Mouse (Mus musculus): Measurements from ENCODE around the gene Cd82. TPM values are rescaled to one million over a fixed set of nuclear protein-coding genes. Genes with fewer than 3 reads are reported as not detected.

Cd82 gene
- polyA plus RNA-seq, 1 experiment from 2014 or later = 17.4 TPM

DNA sequence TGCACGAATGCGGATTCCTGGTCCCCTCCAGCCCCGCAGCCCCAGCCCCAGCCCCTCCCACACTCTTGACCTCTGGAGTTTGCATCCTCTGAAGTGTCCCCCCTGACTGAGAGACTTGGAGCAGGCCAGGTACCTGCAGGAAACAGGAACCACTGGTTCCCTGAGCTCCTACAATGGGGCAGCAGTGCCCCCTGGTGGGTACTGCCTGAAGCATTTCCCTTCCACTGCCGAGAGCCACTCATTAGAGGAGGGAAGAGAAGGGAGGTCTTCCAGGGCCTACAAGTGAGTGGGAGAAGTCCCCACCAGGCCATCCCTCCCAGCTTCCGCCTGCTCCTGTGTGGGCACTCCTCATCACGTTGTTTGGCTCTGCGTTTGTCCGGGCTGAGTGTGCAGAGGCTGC is 44.5 kb downstream of the Cd82 start:
- H3K27me3 ChIP-seq (ENCODE audit: control insufficient read depth, insufficient read depth, low read length) = no peaks in the 10 kb centered on the region; the same call in 1 of the 2 replicates
- H3K4me3 ChIP-seq (ENCODE audit: low read length) = no peak overlapping the region
- H3K36me3 ChIP-seq (ENCODE audit: control insufficient read depth, insufficient read depth, low read length) = no peaks in the 10 kb centered on the region
- H3K9ac ChIP-seq (ENCODE audit: low read depth, low read length) = no peak overlapping the region
- no peak overlapping the region for H3K4me2 ChIP-seq (replicated peaks; ENCODE audit: low read depth, low read length)
- peak; percentile 41; the same call in 1 of the 2 replicates for ATAC-seq (ENCODE audit: low FRiP score, low TSS enrichment)
- H3K9me3 ChIP-seq (ENCODE audit: control insufficient read depth, low read length) = no peaks in the 10 kb centered on the region
- 6% methylated on average over 8 of the region's 8 CpGs for WGBS
- H3K4me1 ChIP-seq (ENCODE audit: control insufficient read depth, insufficient read depth, low read length) = 0 out of 2 replicates have a peak, but pooled peaks cover 3% of the 10 kb centered on the region
- H3K27ac ChIP-seq (ENCODE audit: low read depth, low read length) = no peak overlapping the region

DNA sequence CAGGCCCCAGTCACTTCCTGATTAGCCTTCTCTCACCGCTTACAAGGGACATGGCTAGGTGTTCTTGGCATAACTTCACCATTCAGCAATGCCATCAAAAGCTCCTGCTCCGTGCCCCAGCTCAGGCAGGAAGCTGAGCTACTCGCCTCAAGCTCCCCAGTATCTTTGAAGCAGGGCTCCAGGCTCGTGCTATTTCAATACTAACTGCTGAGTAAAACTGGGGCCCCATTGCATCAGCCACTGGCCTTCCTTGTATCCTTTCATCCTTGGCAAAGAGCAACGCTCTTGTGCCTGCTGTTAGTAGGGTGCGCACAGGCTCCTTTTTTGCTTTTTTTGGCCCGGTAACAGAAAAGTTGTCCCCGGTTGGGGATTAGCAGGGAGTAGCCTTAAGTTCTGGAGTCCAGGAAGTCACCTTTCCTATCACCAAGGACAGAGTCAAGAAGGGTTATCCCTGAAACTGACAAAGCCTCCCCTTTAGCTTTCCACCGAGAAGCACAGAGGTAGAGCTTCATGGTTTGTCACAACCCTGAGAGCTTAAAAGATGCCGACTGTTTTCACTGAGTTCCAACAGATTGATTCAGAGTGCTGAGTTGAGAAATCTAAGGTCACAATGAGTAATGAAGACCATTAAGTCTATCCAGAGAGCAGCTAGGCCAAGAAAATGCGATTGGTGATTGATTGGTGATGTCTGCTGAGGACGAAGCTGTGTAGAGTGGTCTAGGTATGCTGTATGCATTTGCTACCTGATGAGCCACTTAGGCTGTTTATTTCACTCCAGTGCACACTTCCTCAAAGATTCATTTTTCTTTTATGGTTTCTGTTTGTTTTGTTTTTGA is 45.8 kb downstream of the Cd82 start:
- Histone ChIP-seq H3K4me1 (ENCODE audit: control insufficient read depth, insufficient read depth, low read length) (peaks cover 11% of the 10 kb centered on the region; the same call in 1 of the 2 replicates), H3K9ac (ENCODE audit: low read depth, low read length) (no peak overlapping the region), H3K27ac (ENCODE audit: low read depth, low read length) (no peak overlapping the region), H3K27me3 (ENCODE audit: control insufficient read depth, insufficient read depth, low read length) (no peaks in the 10 kb centered on the region; the same call in 1 of the 2 replicates), H3K4me2 (replicated peaks; ENCODE audit: low read depth, low read length) (no peak overlapping the region), H3K4me3 (ENCODE audit: low read length) (no peak overlapping the region), H3K36me3 (ENCODE audit: control insufficient read depth, insufficient read depth, low read length) (no peaks in the 10 kb centered on the region), H3K9me3 (ENCODE audit: control insufficient read depth, low read length) (no peaks in the 10 kb centered on the region)
- 75% methylated on average over 12 of the region's 12 CpGs for WGBS
- ATAC-seq (ENCODE audit: low FRiP score, low TSS enrichment) = no peak

DNA sequence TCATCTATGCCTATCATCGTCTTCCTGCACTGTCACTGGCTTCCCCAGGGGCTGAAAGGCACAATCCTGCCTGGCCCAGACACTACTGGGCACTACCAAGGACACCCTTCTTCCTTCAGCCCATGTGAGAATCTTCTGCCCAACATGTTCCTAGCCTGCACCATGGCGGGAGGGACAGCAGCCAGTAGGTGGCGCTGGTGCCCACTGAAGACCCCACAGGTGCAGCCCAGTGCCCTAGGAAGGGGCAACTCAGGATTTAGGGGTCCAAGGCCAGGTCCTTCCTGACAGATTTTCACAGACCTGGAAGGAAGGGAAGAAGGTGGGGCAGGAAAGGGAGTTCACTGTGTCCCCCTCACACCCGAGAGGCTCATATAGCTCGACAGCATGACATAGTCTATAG is 47.7 kb downstream of the Cd82 start:
- 38% methylated on average over 5 of the region's 5 CpGs for WGBS
- no peak overlapping the region for H3K4me3 ChIP-seq (ENCODE audit: low read length)
- no peak overlapping the region for H3K9ac ChIP-seq (ENCODE audit: low read depth, low read length)
- no peaks in the 10 kb centered on the region; the same call in 1 of the 2 replicates for H3K27me3 ChIP-seq (ENCODE audit: control insufficient read depth, insufficient read depth, low read length)
- no peaks in the 10 kb centered on the region for H3K36me3 ChIP-seq (ENCODE audit: control insufficient read depth, insufficient read depth, low read length)
- H3K4me2 ChIP-seq (replicated peaks; ENCODE audit: low read depth, low read length) = no peak overlapping the region
- H3K9me3 ChIP-seq (ENCODE audit: control insufficient read depth, low read length) = no peaks in the 10 kb centered on the region
- no peak overlapping the region for H3K27ac ChIP-seq (ENCODE audit: low read depth, low read length)
- ATAC-seq (ENCODE audit: low FRiP score, low TSS enrichment) = no peak
- peaks cover 18% of the 10 kb centered on the region for H3K4me1 ChIP-seq (ENCODE audit: control insufficient read depth, insufficient read depth, low read length)

DNA sequence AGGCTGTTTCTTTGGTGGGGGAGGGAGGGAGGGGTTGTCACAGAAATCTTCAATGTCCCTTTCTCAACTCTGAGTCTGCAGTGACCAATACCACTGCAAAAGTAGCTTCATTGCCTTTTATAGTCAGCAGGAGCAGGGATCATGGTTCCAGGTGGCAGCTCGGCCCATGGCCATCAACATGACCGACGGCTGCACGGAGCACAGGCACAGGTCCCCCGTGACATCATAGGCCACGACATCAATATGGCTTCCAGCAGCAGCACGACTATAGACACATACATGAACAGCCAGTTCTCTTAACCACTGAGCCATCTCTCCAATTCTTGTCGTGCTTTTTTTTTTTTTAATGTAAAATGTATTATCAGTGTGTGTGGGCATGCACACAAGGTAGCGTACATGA is 48.8 kb downstream of the Cd82 start:
- no peak overlapping the region for H3K4me2 ChIP-seq (replicated peaks; ENCODE audit: low read depth, low read length)
- no peak overlapping the region for H3K9ac ChIP-seq (ENCODE audit: low read depth, low read length)
- no peaks in the 10 kb centered on the region; the same call in 1 of the 2 replicates for H3K27me3 ChIP-seq (ENCODE audit: control insufficient read depth, insufficient read depth, low read length)
- peaks cover 18% of the 10 kb centered on the region for H3K4me1 ChIP-seq (ENCODE audit: control insufficient read depth, insufficient read depth, low read length)
- WGBS = 62% methylated on average over 9 of the region's 9 CpGs
- no peaks in the 10 kb centered on the region for H3K36me3 ChIP-seq (ENCODE audit: control insufficient read depth, insufficient read depth, low read length)
- no peak overlapping the region for H3K4me3 ChIP-seq (ENCODE audit: low read length)
- no peaks in the 10 kb centered on the region for H3K9me3 ChIP-seq (ENCODE audit: control insufficient read depth, low read length)
- ATAC-seq (ENCODE audit: low FRiP score, low TSS enrichment) = no peak
- H3K27ac ChIP-seq (ENCODE audit: low read depth, low read length) = no peak overlapping the region

DNA sequence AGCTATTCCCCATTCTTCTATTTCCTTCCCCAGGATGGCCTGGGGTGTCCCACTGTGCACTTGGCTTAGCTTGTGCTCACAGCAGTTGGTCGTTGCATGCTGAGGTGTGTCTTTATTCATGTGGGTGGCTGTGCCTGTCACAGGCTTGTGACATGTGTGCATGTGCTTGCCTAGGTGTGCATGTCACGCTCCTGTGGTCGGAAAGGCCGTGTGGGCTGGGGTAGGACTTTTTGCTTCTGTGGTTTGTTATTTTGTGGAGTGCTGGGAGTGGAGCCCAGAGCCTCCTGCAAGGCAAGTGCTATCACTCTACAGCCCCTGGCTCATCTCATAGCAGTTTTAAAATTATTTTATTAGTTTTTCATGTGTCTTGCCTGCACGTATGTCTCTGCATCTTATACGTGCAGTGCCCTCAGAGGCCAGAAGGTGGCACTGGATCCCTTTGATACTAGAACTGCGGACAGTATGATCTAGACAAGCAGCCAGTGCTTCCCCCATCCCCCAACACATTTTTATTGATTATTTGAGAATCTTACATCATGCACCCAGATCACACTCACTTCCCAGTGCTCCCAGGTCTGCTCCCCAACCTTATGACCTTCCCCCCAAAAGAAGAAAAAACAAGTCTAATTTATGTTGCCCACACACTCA is 49.4 kb downstream of the Cd82 start:
- no peak overlapping the region for H3K4me2 ChIP-seq (replicated peaks; ENCODE audit: low read depth, low read length)
- no peak for ATAC-seq (ENCODE audit: low FRiP score, low TSS enrichment)
- no peaks in the 10 kb centered on the region for H3K9me3 ChIP-seq (ENCODE audit: control insufficient read depth, low read length)
- WGBS = 45% methylated on average over 7 of the region's 7 CpGs
- 0 out of 2 replicates have a peak overlapping the region, but pooled peaks have one; percentile 43 for H3K27ac ChIP-seq (ENCODE audit: low read depth, low read length)
- no peaks in the 10 kb centered on the region for H3K27me3 ChIP-seq (ENCODE audit: control insufficient read depth, insufficient read depth, low read length)
- H3K4me1 ChIP-seq (ENCODE audit: control insufficient read depth, insufficient read depth, low read length) = peaks cover 18% of the 10 kb centered on the region
- H3K9ac ChIP-seq (ENCODE audit: low read depth, low read length) = no peak overlapping the region
- H3K4me3 ChIP-seq (ENCODE audit: low read length) = no peak overlapping the region
- H3K36me3 ChIP-seq (ENCODE audit: control insufficient read depth, insufficient read depth, low read length) = no peaks in the 10 kb centered on the region

DNA sequence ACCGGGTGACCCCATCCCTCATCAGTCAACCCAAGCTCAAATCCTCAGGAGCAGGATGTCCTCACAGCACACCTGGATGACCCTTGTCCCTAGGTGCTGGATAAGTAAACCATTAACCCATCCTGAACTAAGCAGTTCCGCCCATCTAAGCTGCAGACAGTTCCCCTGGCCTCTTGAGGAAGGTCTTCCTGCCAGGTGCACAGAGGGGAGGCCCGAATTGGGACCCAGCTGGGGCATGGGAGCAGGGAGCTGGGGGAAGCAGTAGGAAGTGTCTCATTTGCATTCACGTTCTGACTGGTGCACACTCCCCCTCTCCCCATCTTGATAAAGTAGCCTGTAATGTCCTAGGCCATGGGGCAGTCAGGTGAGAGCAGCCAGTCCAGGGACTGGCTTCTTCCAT is 50.8 kb downstream of the Cd82 start:
- Histone ChIP-seq H3K4me3 (ENCODE audit: low read length) (no peak overlapping the region), H3K4me1 (ENCODE audit: control insufficient read depth, insufficient read depth, low read length) (peaks cover 16% of the 10 kb centered on the region), H3K9me3 (ENCODE audit: control insufficient read depth, low read length) (no peaks in the 10 kb centered on the region), H3K27ac (ENCODE audit: low read depth, low read length) (peak overlapping the region; percentile 43; the same call in 1 of the 2 replicates), H3K27me3 (ENCODE audit: control insufficient read depth, insufficient read depth, low read length) (no peaks in the 10 kb centered on the region), H3K4me2 (replicated peaks; ENCODE audit: low read depth, low read length) (no peak overlapping the region), H3K9ac (ENCODE audit: low read depth, low read length) (no peak overlapping the region), H3K36me3 (ENCODE audit: control insufficient read depth, insufficient read depth, low read length) (no peaks in the 10 kb centered on the region)
- no peak for ATAC-seq (ENCODE audit: low FRiP score, low TSS enrichment)
- WGBS = 43% methylated on average over 4 of the region's 4 CpGs

DNA sequence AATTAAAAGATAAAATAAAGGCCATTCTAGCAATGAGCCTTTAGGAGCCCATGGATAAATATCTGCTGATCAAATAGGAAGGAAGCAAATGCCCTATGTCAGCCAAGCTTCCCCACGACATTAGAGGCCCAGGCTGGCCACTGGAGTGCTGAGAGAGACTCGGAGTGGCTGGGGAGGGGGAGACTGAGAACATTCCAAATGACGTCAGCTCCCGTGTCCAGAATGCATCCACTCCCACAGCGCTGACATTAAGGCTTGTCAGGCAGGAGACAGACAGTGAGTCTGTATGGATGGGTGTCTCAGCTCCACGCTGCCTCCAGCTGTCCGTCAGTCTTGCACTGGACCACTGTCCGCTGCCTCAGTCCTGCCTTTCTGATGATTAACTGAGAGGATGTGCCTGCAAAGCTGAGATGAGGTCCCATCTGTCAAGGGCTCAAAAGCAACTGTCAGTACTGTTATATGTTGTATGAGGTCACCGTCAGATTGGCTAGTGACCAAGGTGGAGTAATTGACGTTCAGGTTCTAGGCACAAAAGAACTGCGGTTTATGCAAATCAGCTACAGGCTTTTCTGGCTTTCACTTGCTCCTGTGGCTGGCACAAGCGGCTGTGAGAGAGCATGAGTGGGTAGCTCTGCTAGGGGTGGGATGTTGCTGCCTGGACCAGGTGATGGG is 51.9 kb downstream of the Cd82 start:
- Histone ChIP-seq H3K27me3 (ENCODE audit: control insufficient read depth, insufficient read depth, low read length) (no peaks in the 10 kb centered on the region), H3K9ac (ENCODE audit: low read depth, low read length) (no peak overlapping the region), H3K9me3 (ENCODE audit: control insufficient read depth, low read length) (no peaks in the 10 kb centered on the region), H3K4me3 (ENCODE audit: low read length) (no peak overlapping the region), H3K36me3 (ENCODE audit: control insufficient read depth, insufficient read depth, low read length) (no peaks in the 10 kb centered on the region), H3K4me2 (replicated peaks; ENCODE audit: low read depth, low read length) (no peak overlapping the region), H3K27ac (ENCODE audit: low read depth, low read length) (no peak overlapping the region), H3K4me1 (ENCODE audit: control insufficient read depth, insufficient read depth, low read length) (peaks cover 16% of the 10 kb centered on the region)
- 49% methylated on average over 12 of the region's 12 CpGs for WGBS
- ATAC-seq (ENCODE audit: low FRiP score, low TSS enrichment) = no peak

DNA sequence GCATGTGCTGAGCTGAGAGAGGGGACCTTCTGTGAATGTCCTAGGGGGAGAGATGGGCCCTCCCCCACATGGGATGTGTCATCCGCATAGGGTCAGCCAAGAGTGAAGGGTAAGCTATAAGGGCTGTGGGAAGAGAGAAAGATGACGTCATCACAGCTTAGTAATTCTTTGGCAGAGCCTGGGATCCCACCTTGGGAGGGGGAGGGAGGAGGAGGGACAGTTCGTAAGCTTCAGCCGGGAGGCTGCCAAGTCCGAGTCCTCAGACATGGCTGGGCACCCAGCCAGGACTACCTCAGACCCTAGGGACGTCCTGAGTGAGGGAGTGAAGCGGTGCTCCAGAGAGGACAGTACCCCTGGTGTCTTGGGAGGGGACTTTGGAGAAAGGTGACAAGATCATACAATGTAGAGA is 57.9 kb downstream of the Cd82 start:
- no peak overlapping the region for H3K9ac ChIP-seq (ENCODE audit: low read depth, low read length)
- no peaks in the 10 kb centered on the region for H3K9me3 ChIP-seq (ENCODE audit: control insufficient read depth, low read length)
- peak; percentile 47; the same call in 1 of the 2 replicates for ATAC-seq (ENCODE audit: low FRiP score, low TSS enrichment)
- H3K4me3 ChIP-seq (ENCODE audit: low read length) = no peak overlapping the region
- 43% methylated on average over 7 of the region's 7 CpGs for WGBS
- H3K4me1 ChIP-seq (ENCODE audit: control insufficient read depth, insufficient read depth, low read length) = peaks cover 9% of the 10 kb centered on the region; the same call in 1 of the 2 replicates
- H3K27me3 ChIP-seq (ENCODE audit: control insufficient read depth, insufficient read depth, low read length) = no peaks in the 10 kb centered on the region
- no peak overlapping the region for H3K4me2 ChIP-seq (replicated peaks; ENCODE audit: low read depth, low read length)
- H3K36me3 ChIP-seq (ENCODE audit: control insufficient read depth, insufficient read depth, low read length) = no peaks in the 10 kb centered on the region
- no peak overlapping the region for H3K27ac ChIP-seq (ENCODE audit: low read depth, low read length)
